Mouse (Mus musculus): Measurements from ENCODE around the gene Foxred2.

The Foxred2 gene

GRCm38 (mm10) chr15:77949061-77949460 lies 7.5 kb downstream of the Foxred2 start:
- no peak for DNase-seq (ENCODE audit: low read depth, low spot score)

- DNase-seq (ENCODE audit: low read depth, low spot score) = no peak
Observed at GRCm38 (mm10) chr15:77945711-77946110, 10.8 kb downstream of the Foxred2 start.

- DNase-seq (ENCODE audit: low read depth, low spot score) = no peak
Observed at GRCm38 (mm10) chr15:77941563-77941962, 15.0 kb downstream of the Foxred2 start.

- DNase-seq (ENCODE audit: low read depth, low spot score) = no peak
Observed at GRCm38 (mm10) chr15:77938516-77938915, 18.0 kb downstream of the Foxred2 start.

GRCm38 (mm10) chr15:77935673-77936375 lies 20.7 kb downstream of the Foxred2 start:
- no peak for DNase-seq (ENCODE audit: low read depth, low spot score)

GRCm38 (mm10) chr15:77934968-77935367 lies 21.6 kb downstream of the Foxred2 start:
- DNase-seq (ENCODE audit: low read depth, low spot score) = no peak

GRCm38 (mm10) chr15:77934326-77934725 lies 22.2 kb downstream of the Foxred2 start:
- DNase-seq (ENCODE audit: low read depth, low spot score) = no peak

- peak; percentile 90 for DNase-seq (ENCODE audit: low read depth, low spot score)
Observed at GRCm38 (mm10) chr15:77933770-77934169, 22.8 kb downstream of the Foxred2 start.

- no peak for DNase-seq (ENCODE audit: low read depth, low spot score)
Observed at GRCm38 (mm10) chr15:77933222-77933621, 23.3 kb downstream of the Foxred2 start.

GRCm38 (mm10) chr15:77931689-77932016 lies 24.9 kb downstream of the Foxred2 start:
- DNase-seq (ENCODE audit: low read depth, low spot score) = no peak

- no peak for DNase-seq (ENCODE audit: low read depth, low spot score)
Observed at GRCm38 (mm10) chr15:77930986-77931688, 25.4 kb downstream of the Foxred2 start.

- DNase-seq (ENCODE audit: low read depth, low spot score) = no peak
Observed at GRCm38 (mm10) chr15:77929804-77930203, 26.7 kb downstream of the Foxred2 start.

GRCm38 (mm10) chr15:77928673-77929331 lies 27.7 kb downstream of the Foxred2 start, which contains the start of gene Txn2:
Txn2 (minus strand) TSS chr15:77929006.
- peak; percentile 100 for DNase-seq (ENCODE audit: low read depth, low spot score)

- DNase-seq (ENCODE audit: low read depth, low spot score) = no peak
Observed at GRCm38 (mm10) chr15:77928091-77928490, 28.4 kb downstream of the Foxred2 start.

GRCm38 (mm10) chr15:77926921-77927320 lies 29.6 kb downstream of the Foxred2 start:
- DNase-seq (ENCODE audit: low read depth, low spot score) = no peak

- DNase-seq (ENCODE audit: low read depth, low spot score) = no peak
Observed at GRCm38 (mm10) chr15:77925195-77925594, 31.3 kb downstream of the Foxred2 start.

- peak; percentile 54 for DNase-seq (ENCODE audit: low read depth, low spot score)
Observed at GRCm38 (mm10) chr15:77923267-77924035, 33.1 kb downstream of the Foxred2 start.

GRCm38 (mm10) chr15:77922710-77923109 lies 33.8 kb downstream of the Foxred2 start:
- DNase-seq (ENCODE audit: low read depth, low spot score) = no peak

- DNase-seq (ENCODE audit: low read depth, low spot score) = no peak
Observed at GRCm38 (mm10) chr15:77921636-77922035, 34.9 kb downstream of the Foxred2 start.

- DNase-seq (ENCODE audit: low read depth, low spot score) = no peak
Observed at GRCm38 (mm10) chr15:77920511-77921462, 35.7 kb downstream of the Foxred2 start.

- no peak for DNase-seq (ENCODE audit: low read depth, low spot score)
Observed at GRCm38 (mm10) chr15:77919441-77919840, 37.1 kb downstream of the Foxred2 start.

Measured in R1 (cell line).